Mouse (Mus musculus) liver, embryonic 16.5 days (tissue): ENCODE measurements around the gene Col5a1. TPM values are rescaled to one million over a fixed set of nuclear protein-coding genes. Genes with fewer than 3 reads are reported as not detected.

Experiments
- ATAC-seq: fragments of 200-750 bp; cut with Nextera tagmentation; 2 replicates; pipeline ENCODE4 v1.8.0; 2017; ENCODE audit warnings: low read depth, mild to moderate bottlenecking, moderate number of reproducible peaks, moderate library complexity
- H3K27ac ChIP-seq: fragments of 300-500 bp; sonication (generic); 2 replicates; pipeline ENCODE4 v1.5.1; 2014; ENCODE audit warnings: mild to moderate bottlenecking, low read length
- H3K27me3 ChIP-seq: fragments of 300-500 bp; sonication (generic); 2 replicates; pipeline ENCODE4 v1.6.1; 2014; ENCODE audit warnings: low read depth, low read length, mixed read lengths; ENCODE audit not compliant: control insufficient read depth, insufficient read depth
- H3K36me3 ChIP-seq: fragments of 300-500 bp; sonication (generic); 2 replicates; pipeline ENCODE4 v1.6.1; 2014; ENCODE audit warnings: mild to moderate bottlenecking; ENCODE audit not compliant: control insufficient read depth, insufficient read depth
- H3K4me1 ChIP-seq: fragments of 300-500 bp; sonication (generic); 2 replicates; pipeline ENCODE4 v1.6.1; 2014; ENCODE audit warnings: low read depth, low read length, mixed read lengths; ENCODE audit not compliant: control insufficient read depth
- H3K4me2 ChIP-seq: fragments of 300-500 bp; sonication (generic); 2 replicates; pipeline ENCODE4 v1.6.1; 2014; ENCODE audit warnings: low read depth, low read length, mixed read lengths
- H3K4me3 ChIP-seq: fragments of 300-500 bp; sonication (generic); 2 replicates; pipeline ENCODE4 v1.5.1; 2014; ENCODE audit warnings: low read depth, mild to moderate bottlenecking, low read length
- H3K9ac ChIP-seq: fragments of 300-500 bp; sonication (generic); 2 replicates; pipeline ENCODE4 v1.6.1; 2014; ENCODE audit warnings: low read depth, low read length
- H3K9me3 ChIP-seq: fragments of 300-500 bp; sonication (generic); replicated peaks from 2 replicates; pipeline ENCODE4 v1.6.1; 2016; ENCODE audit warnings: low read length; ENCODE audit not compliant: control insufficient read depth
- WGBS: fragments of 180-500 bp; shearing (Covaris S2); extraction: QIAGEN DNeasy Blood & Tissue Kit; methylation state at CpG from one replicate; pipeline ENCODE4 v1.1.7; 2014; ENCODE audit not compliant: insufficient replicate concordance; 5-methylcytosine and 5-hydroxymethylcytosine counted together
- polyA plus RNA-seq: library from polyadenylated mRNA; unstranded; fragments of >200 nt; fragmentation: Nextera tagmentation; extraction: Ambion mirVana; gene quantifications from 2 replicates; pipeline ENCODE4 v1.2.1, GENCODE M21; 2015

The Col5a1 gene
- polyA plus RNA-seq, 1 experiment from 2014 or later, result 12.5 TPM

GRCm38 (mm10) chr2:27905411-27905810, 19.2 kb downstream of the Col5a1 start:
- Histone ChIP-seq H3K4me1 (no peaks in the 10 kb centered on the region), H3K9me3 (no peaks in the 10 kb centered on the region), H3K4me2 (no peak overlapping the region), H3K4me3 (no peak overlapping the region), H3K9ac (no peak overlapping the region), H3K27me3 (no peaks in the 10 kb centered on the region), H3K27ac (no peak overlapping the region), H3K36me3 (no peaks in the 10 kb centered on the region)
- 55% methylated on average over 2 of the region's 2 CpGs for WGBS
- no peak for ATAC-seq

DNA sequence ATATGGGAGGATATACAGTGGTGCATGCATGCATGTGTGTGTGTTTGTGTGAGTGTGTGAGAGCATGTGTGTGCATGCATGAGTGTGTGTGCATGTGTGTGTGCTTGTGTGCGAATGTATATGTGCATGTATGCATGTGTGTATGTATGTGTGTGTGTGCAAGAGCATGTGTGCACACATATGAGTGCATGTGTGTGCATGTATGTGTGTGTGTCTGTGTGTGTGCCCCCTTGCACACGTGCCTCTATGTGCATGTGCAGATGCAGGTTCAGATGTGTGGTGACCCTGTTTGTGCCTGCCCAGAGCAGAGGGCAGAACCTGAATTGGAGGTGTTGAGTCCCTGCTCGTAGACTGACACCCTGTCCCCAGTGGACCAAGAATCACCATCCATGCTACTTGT, 24.3 kb downstream of the Col5a1 start:
- Histone ChIP-seq H3K4me2 (no peak overlapping the region), H3K27me3 (no peaks in the 10 kb centered on the region), H3K9ac (no peak overlapping the region), H3K36me3 (no peaks in the 10 kb centered on the region), H3K4me1 (no peaks in the 10 kb centered on the region), H3K27ac (no peak overlapping the region), H3K9me3 (no peaks in the 10 kb centered on the region), H3K4me3 (no peak overlapping the region)
- no peak for ATAC-seq
- 61% methylated on average over 3 of the region's 3 CpGs for WGBS

DNA sequence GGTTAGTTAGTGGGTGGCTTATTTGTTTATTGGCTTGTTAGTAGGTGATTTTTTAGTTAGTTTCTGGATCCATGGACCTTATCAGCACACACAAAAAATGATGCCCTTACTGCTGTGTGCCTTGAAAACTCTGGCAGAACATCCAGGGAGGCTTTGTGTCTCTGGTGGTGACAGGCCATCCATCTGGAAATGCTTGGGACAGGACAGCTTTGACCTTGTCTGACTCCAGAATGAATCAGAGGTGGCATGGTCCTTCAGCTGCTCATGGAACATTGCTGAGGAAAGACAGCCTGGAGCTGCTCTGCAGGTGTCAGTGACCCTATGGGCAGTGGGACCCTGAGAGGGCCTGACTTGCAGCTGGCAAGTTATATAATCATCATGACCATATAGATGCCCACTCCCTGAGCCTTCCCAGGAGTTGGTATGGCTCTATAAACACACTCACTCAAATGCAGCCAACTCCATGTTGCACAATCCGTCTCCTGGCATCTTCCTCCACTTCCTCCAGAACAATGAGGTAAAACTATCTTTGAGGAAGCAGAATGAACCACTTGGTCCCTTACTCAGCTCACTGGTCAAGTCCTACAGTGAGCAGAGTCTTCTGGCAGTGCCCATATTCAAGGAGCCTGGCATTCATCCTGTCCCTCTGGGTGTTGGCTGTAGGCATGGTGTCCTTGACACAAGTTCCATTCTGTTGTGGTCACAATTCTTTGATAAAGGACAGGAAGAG, 26.5 kb downstream of the Col5a1 start:
- ATAC-seq, result no peak
- no peak overlapping the region for H3K9ac ChIP-seq
- no peak overlapping the region for H3K4me2 ChIP-seq
- 26% methylated on average over 1 of the region's 1 CpGs for WGBS
- no peaks in the 10 kb centered on the region for H3K4me1 ChIP-seq
- no peak overlapping the region for H3K27ac ChIP-seq
- H3K27me3 ChIP-seq, result no peaks in the 10 kb centered on the region
- no peaks in the 10 kb centered on the region for H3K36me3 ChIP-seq
- H3K4me3 ChIP-seq, result no peak overlapping the region
- H3K9me3 ChIP-seq, result no peaks in the 10 kb centered on the region

GRCm38 (mm10) chr2:27915726-27916125, 29.5 kb downstream of the Col5a1 start:
- H3K27me3 ChIP-seq, result no peaks in the 10 kb centered on the region
- H3K36me3 ChIP-seq, result no peaks in the 10 kb centered on the region
- no peak for ATAC-seq
- no peaks in the 10 kb centered on the region for H3K9me3 ChIP-seq
- H3K4me1 ChIP-seq, result no peaks in the 10 kb centered on the region
- 40% methylated on average over 4 of the region's 4 CpGs for WGBS
- H3K9ac ChIP-seq, result no peak overlapping the region
- no peak overlapping the region for H3K4me2 ChIP-seq
- H3K27ac ChIP-seq, result no peak overlapping the region
- no peak overlapping the region for H3K4me3 ChIP-seq

DNA sequence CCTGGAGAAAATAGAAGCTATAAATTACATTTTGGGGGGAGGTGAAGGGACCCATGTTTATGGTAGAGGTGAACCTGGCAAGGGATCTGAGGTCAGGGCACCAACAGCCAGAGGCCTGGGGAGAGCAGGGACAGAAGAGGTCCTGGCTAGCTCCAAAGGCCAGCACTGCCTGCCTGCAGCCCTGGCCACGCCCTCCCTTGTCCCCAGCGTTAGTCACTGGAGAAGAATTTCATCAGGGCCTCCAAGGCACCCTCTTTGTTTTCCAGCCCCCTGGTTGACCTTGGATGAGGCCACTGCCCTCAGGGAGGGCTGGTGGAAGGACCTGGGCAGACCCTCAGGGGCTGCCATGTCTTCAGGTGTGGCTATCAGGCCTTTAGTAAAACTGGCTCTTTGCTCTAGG, 30.1 kb downstream of the Col5a1 start:
- Histone ChIP-seq H3K4me3 (no peak overlapping the region), H3K4me1 (no peaks in the 10 kb centered on the region), H3K9ac (no peak overlapping the region), H3K27ac (no peak overlapping the region), H3K36me3 (no peaks in the 10 kb centered on the region), H3K4me2 (no peak overlapping the region), H3K27me3 (no peaks in the 10 kb centered on the region), H3K9me3 (no peaks in the 10 kb centered on the region)
- ATAC-seq, result no peak
- 26% methylated on average over 2 of the region's 2 CpGs for WGBS

DNA sequence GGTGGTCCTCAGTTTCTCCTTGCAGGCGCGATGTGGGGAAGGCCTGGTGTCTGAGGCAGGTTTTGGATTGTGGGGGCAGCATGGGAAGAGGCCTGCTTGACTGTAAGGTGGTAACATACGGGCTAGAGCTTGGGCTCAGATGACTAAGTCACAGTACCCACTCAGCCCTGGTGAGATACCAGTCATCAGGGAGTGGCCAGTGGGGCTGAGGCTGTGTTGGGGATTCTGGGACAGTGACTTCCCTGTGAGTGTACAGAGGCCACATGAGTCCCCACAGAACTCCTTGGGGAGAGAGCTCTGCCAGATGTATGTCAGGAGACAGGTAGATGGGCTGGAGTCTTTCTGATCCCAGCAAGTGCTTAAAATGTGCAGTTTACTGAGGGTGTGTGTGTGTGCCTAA, 31.0 kb downstream of the Col5a1 start:
- H3K4me2 ChIP-seq, result no peak overlapping the region
- H3K36me3 ChIP-seq, result no peaks in the 10 kb centered on the region
- WGBS, result 75% methylated on average over 3 of the region's 3 CpGs
- no peak for ATAC-seq
- no peak overlapping the region for H3K9ac ChIP-seq
- H3K27me3 ChIP-seq, result no peaks in the 10 kb centered on the region
- H3K4me1 ChIP-seq, result no peaks in the 10 kb centered on the region
- H3K4me3 ChIP-seq, result no peak overlapping the region
- H3K27ac ChIP-seq, result no peak overlapping the region
- no peaks in the 10 kb centered on the region for H3K9me3 ChIP-seq

- H3K4me3 ChIP-seq, result no peak overlapping the region
- no peaks in the 10 kb centered on the region for H3K36me3 ChIP-seq
- H3K4me2 ChIP-seq, result no peak overlapping the region
- H3K27me3 ChIP-seq, result no peaks in the 10 kb centered on the region
- WGBS, result 55% methylated on average over 7 of the region's 7 CpGs
- H3K9ac ChIP-seq, result no peak overlapping the region; the same call in 1 of the 2 replicates
- no peak overlapping the region for H3K27ac ChIP-seq
- no peaks in the 10 kb centered on the region for H3K4me1 ChIP-seq
- H3K9me3 ChIP-seq, result no peaks in the 10 kb centered on the region
- no peak for ATAC-seq
Measured at GRCm38 (mm10) chr2:27918106-27918505, 31.9 kb downstream of the Col5a1 start.

- no peaks in the 10 kb centered on the region for H3K4me1 ChIP-seq
- H3K36me3 ChIP-seq, result no peaks in the 10 kb centered on the region
- WGBS, result 56% methylated on average over 6 of the region's 6 CpGs
- H3K9ac ChIP-seq, result no peak overlapping the region
- no peak overlapping the region for H3K4me2 ChIP-seq
- no peak overlapping the region for H3K27ac ChIP-seq
- H3K4me3 ChIP-seq, result no peak overlapping the region
- no peaks in the 10 kb centered on the region for H3K9me3 ChIP-seq
- ATAC-seq, result no peak
- no peaks in the 10 kb centered on the region for H3K27me3 ChIP-seq
Measured at GRCm38 (mm10) chr2:27919309-27919850, 33.2 kb downstream of the Col5a1 start.

DNA sequence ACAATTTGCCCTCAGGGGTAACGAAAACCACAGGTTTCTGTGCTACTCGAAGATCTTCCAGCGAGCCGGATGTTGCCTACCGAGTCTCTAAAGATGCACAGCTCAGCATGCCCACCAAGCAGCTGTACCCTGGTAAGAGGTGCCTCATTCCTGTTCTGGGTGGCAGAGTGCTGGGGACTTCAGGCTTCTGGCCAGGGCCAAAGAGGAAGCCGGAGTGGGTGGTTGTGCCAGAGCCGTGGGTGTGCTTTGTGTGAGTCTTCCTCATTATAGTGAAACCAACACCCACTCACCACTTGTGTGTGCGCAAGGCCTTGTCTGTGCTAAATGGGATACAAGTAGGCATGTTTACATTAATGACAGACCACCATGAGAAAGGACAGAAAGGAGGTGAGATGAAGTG, 35.8 kb downstream of the Col5a1 start:
- no peaks in the 10 kb centered on the region for H3K27me3 ChIP-seq
- no peak overlapping the region for H3K9ac ChIP-seq
- H3K27ac ChIP-seq, result no peak overlapping the region
- no peaks in the 10 kb centered on the region for H3K4me1 ChIP-seq
- WGBS, result 63% methylated on average over 8 of the region's 8 CpGs
- no peak overlapping the region for H3K4me2 ChIP-seq
- no peak overlapping the region for H3K4me3 ChIP-seq
- no peak for ATAC-seq
- no peaks in the 10 kb centered on the region for H3K36me3 ChIP-seq
- H3K9me3 ChIP-seq, result no peaks in the 10 kb centered on the region
